9 mouse cellular contexts compared by ENCODE assay signal in the genomic region with DNA sequence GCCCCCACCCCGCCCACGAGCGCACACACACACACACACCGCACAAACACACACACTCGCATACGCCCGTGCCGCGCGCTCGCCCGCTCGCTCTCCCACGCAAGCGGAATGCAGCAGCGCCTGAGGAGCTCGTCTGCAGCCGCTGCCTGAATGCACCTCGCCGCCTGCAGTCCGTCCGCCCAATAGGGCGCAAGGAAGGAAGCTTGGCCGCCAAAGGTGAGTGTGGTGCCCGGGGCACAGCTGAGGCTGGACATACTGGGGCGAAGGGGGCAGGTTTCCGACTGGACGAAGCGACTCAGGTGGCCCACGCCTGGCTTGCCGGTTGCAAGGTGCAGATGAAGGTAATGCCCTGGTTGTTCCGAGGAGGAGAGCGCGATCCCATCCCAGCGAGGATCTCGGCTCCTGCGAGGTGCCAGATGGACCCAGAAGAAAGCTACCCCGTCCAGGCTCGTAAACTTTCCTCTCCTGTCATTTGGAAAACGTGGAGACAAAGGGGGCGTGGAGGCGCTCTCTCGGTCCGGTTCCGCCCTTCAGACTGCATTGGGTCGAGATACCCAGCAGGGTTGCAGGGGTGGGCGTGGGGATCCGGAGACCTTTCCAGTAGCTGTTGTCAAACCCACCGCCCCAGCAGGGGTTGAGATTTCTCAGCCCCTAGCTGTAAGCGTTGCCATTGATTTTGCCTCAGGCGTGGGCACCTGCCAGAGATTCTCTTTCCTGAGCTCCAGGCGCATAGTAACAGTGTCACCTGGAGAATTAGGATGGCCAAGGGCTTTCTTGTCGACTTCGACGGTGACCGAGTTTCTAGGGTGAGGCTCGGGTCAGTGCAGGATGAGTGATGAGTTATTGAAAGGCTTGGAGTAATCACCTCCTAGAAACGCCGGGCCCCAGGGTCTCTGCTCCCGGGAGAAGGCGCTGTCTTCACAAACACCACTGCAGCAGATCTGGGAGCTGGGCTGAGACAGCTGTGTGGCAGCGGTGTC. TPM values are rescaled to one million over a fixed set of nuclear protein-coding genes. Genes with fewer than 3 reads are reported as not detected.
DNase-seq lines count a peak whose midpoint lies in the region; ATAC-seq and TF ChIP-seq lines count a peak whose summit lies in the region.
"Had no signal": no experiment of that assay in that cellular context is flagged by ENCODE, and none has a peak within 500 bp of the region (broad histone marks: within the 10 kb centered on the region; RNA-seq: fewer than 3 reads in every experiment).

No protein-coding gene starts in this region.

- TF ChIP-seq EP300 in lung, postnatal 0 days (IDR thresholded peaks at IDR 0.05): no peak

- TF ChIP-seq CTCF in lung, postnatal 0 days (IDR thresholded peaks at IDR 0.05): no peak

- H3K27ac ChIP-seq in lung, postnatal 0 days (ENCODE audit: low read length): no peak overlapping the region

- peak; percentile 33 to 59 for DNase-seq in left cerebral cortex, adult 18-20 months (ENCODE audit: low spot score in 2 of 2)
- no peak for DNase-seq in left cerebral cortex, adult 11 months (ENCODE audit: low spot score)
- DNase-seq in embryo, embryonic 9.5 days (ENCODE audit: extremely low spot score): peak; percentile 42
- peak; percentile 14 to 32 for DNase-seq in heart, postnatal 14 days
- peak; percentile 18 to 42 for DNase-seq in layer of hippocampus, adult 18-20 months (ENCODE audit: low spot score in 2 of 2)
- peak; percentile 30 for DNase-seq in lung, postnatal 0 days (ENCODE audit: low spot score)
- peak; percentile 59 for DNase-seq in right cerebral cortex, postnatal 25 days
- no peak for DNase-seq in spleen, postnatal 36 days (ENCODE audit: low spot score in 2 of 2)

- H3K4me1 ChIP-seq in lung, postnatal 0 days (ENCODE audit: insufficient read depth, low read depth, low read length): 0 out of 2 replicates have a peak, but pooled peaks cover 4% of the 10 kb centered on the region

- intact Hi-C loops in heart, postnatal 14 days (cut with DNase I): no loop called here

- H3K4me2 ChIP-seq in lung, postnatal 0 days (replicated peaks; ENCODE audit: low read depth, low read length): peak overlapping the region; percentile 91

- H3K36me3 ChIP-seq in lung, postnatal 0 days (ENCODE audit: insufficient read depth, low read length): no peaks in the 10 kb centered on the region

- H3K9ac ChIP-seq in lung, postnatal 0 days (replicated peaks; ENCODE audit: low read depth): no peak overlapping the region

- H3K27me3 ChIP-seq in lung, postnatal 0 days (replicated peaks; ENCODE audit: insufficient read depth, low read length): peaks cover 6% of the 10 kb centered on the region; the same call in 1 of the 2 replicates

- peak overlapping the region; percentile 46 for H3K4me3 ChIP-seq in lung, postnatal 0 days (ENCODE audit: low read depth, low read length)

- H3K9me3 ChIP-seq in lung, postnatal 0 days (ENCODE audit: low read length): no peaks in the 10 kb centered on the region

- ATAC-seq in lung, postnatal 0 days: peak; percentile 72

- under 1% methylated on average over 61 of the region's 62 CpGs for WGBS in lung, postnatal 0 days

RNA-seq across cellular contexts. Expression of a gene that starts 0.6 kb away (rescaled TPM):
- total RNA-seq in left cerebral cortex, adult 18-20 months (2021): 10 to 100 TPM in 1 of 2 experiments, 1 to 10 TPM in 1; 8.1 to 12.0 TPM
- total RNA-seq in heart, postnatal 14 days (2021): under 1 TPM; 0.07 to 0.20 TPM
- total RNA-seq in layer of hippocampus, adult 18-20 months (2021): 1 to 10 TPM; 7.2 to 7.8 TPM
- 0.11 and 0.21 TPM in 2 replicates for polyA plus RNA-seq in lung, postnatal 0 days (2015; fragmentation: Nextera tagmentation; extraction: Ambion mirVana)
- total RNA-seq: MEL had no signal

Comparison
In these comparisons a context has a peak if more than half of its experiments do, and no peak if none do; other contexts are left out.
1. DNase-seq: peak in left cerebral cortex, adult 18-20 months (2 of 2), embryo, embryonic 9.5 days (single experiment), heart, postnatal 14 days (2 of 2), layer of hippocampus, adult 18-20 months (2 of 2), lung, postnatal 0 days (single experiment) and right cerebral cortex, postnatal 25 days (single experiment); none in left cerebral cortex, adult 11 months (single experiment) and spleen, postnatal 36 days (0 of 2).
2. RNA of a gene that starts 0.6 kb away (total RNA-seq): 8.1 to 12.0 TPM in left cerebral cortex, adult 18-20 months and 7.2 to 7.8 TPM in layer of hippocampus, adult 18-20 months; 0.07 to 0.20 TPM in heart, postnatal 14 days; every median in the first group is over 4 times any median in the second.